Mouse (Mus musculus) erythroblast, embryonic 14.5 days (primary cell): ENCODE measurements around the gene Pxylp1. TPM values are rescaled to one million over a fixed set of nuclear protein-coding genes. Genes with fewer than 3 reads are reported as not detected.

Experiments used
- H3K27me3 ChIP-seq: 2 replicates; pipeline ENCODE4 v1.6.1; 2012; ENCODE audit warnings: inconsistent platforms; ENCODE audit not compliant: control insufficient read depth
- H3K36me3 ChIP-seq: 2 replicates; pipeline ENCODE4 v1.6.1; 2012; ENCODE audit warnings: mild to moderate bottlenecking, inconsistent platforms; ENCODE audit not compliant: control insufficient read depth
- H3K4me1 ChIP-seq: 2 replicates; pipeline ENCODE4 v1.6.1; 2012; ENCODE audit warnings: inconsistent platforms; ENCODE audit not compliant: control insufficient read depth
- H3K4me3 ChIP-seq: replicated peaks from 2 replicates; pipeline ENCODE3; 2012; ENCODE audit warnings: moderate library complexity, mild to moderate bottlenecking, inconsistent platforms
- H3K9me3 ChIP-seq: 2 replicates; pipeline ENCODE4 v1.6.1; 2012; ENCODE audit warnings: low read length, inconsistent platforms, mixed read lengths; ENCODE audit not compliant: control insufficient read depth
- GATA1 ChIP-seq: IDR thresholded peaks from 2 replicates; pipeline ENCODE4 v1.6.1; 2012; ENCODE audit warnings: low read length, inconsistent platforms, mixed read lengths
- TAL1 ChIP-seq: IDR thresholded peaks from 3 replicates; pipeline ENCODE4 v1.6.1; 2012; ENCODE audit warnings: low read length, inconsistent platforms, mixed read lengths
- polyA plus RNA-seq: library from polyadenylated mRNA; stranded (reverse); fragments of >175 nt; gene quantifications from 2 replicates; pipeline ENCODE4 v1.2.3, GENCODE M21; 2012

The Pxylp1 gene
- polyA plus RNA-seq, 1 experiment: 0.05 TPM

DNA sequence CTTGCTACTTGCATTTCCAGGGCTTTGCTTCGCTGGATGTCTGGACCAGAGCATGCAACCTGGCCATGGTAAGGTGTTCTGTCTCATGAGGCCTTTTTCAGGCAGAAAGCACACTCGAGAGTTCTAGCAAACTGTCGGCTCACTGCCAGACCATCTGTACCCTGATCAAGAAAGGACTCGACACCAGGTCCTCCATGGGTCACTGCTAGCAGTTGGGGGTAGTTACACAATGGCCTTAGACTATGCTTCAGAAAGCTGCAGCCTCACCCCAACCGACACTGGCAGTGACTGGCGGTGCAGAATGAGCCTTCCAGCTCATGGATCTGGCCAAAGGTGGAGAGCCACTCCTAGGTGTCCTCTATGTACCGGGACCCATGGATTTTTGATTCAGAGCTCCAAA lies 25.3 kb downstream of the Pxylp1 start:
- TF ChIP-seq TAL1: no peak
- TF ChIP-seq GATA1: no peak
- no peaks in the 10 kb centered on the region for H3K9me3 ChIP-seq
- H3K27me3 ChIP-seq: no peaks in the 10 kb centered on the region
- H3K4me3 ChIP-seq: no peak overlapping the region
- H3K36me3 ChIP-seq: no peaks in the 10 kb centered on the region
- H3K4me1 ChIP-seq: no peaks in the 10 kb centered on the region

- no peaks in the 10 kb centered on the region for H3K4me1 ChIP-seq
Observed at GRCm38 (mm10) chr9:96866196-96866595, 26.3 kb downstream of the Pxylp1 start.

GRCm38 (mm10) chr9:96865473-96866050 lies 26.9 kb downstream of the Pxylp1 start:
- H3K9me3 ChIP-seq: no peaks in the 10 kb centered on the region
- TF ChIP-seq GATA1 (no peak), TAL1 (no peak)
- no peak overlapping the region for H3K4me3 ChIP-seq
- no peaks in the 10 kb centered on the region for H3K4me1 ChIP-seq
- H3K27me3 ChIP-seq: no peaks in the 10 kb centered on the region
- H3K36me3 ChIP-seq: no peaks in the 10 kb centered on the region

More at GRCm38 (mm10) chr9:96866196-96866595, 26.3 kb downstream of the Pxylp1 start:
- Histone ChIP-seq H3K9me3 (no peaks in the 10 kb centered on the region), H3K36me3 (no peaks in the 10 kb centered on the region), H3K4me3 (no peak overlapping the region), H3K27me3 (no peaks in the 10 kb centered on the region)
- no peak for TF ChIP-seq TAL1
- no peak for TF ChIP-seq GATA1

DNA sequence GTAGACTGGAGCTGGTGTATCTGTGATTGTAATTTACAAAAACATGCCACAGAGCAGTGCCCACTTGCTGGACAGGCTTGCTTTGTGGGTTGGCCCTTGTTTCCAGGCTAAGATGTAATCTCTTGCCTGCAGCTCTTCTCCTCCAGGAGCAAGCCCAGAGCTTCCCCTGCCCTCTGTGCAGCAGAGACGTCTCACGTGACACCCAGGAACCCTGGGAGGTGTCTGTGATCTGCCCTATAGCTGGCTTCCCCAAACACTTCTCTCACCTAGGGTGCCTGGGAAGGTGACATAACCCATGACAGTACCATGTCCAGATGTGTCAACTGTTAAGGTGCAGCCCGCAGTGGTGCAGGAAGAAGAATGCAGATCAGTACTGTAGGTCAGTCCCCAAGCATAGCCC lies 28.9 kb downstream of the Pxylp1 start:
- Histone ChIP-seq H3K4me1 (no peaks in the 10 kb centered on the region), H3K36me3 (no peaks in the 10 kb centered on the region), H3K4me3 (no peak overlapping the region), H3K9me3 (no peaks in the 10 kb centered on the region), H3K27me3 (no peaks in the 10 kb centered on the region)
- no peak for TF ChIP-seq GATA1
- no peak for TF ChIP-seq TAL1

DNA sequence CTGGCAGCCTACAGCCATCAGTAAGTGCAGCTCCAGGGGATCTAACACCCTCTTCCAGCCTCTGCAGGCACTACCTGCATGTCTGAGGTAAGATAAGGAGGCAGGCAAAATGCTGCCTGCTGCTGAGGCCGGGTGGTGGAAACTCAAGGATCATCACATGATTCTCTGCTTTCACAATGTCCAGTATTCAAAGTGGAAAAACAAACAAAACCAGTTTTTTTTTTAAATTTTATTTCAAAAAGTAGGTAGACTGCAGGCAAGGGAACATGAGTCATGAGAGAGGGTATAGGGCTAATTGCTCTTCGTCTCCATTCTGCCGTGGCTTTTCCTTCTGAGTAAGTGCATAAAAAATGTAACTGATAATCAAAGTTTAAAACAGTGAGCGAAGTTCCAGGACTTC lies 29.6 kb downstream of the Pxylp1 start:
- Histone ChIP-seq H3K36me3 (no peaks in the 10 kb centered on the region), H3K9me3 (no peaks in the 10 kb centered on the region), H3K4me3 (no peak overlapping the region), H3K4me1 (no peaks in the 10 kb centered on the region), H3K27me3 (no peaks in the 10 kb centered on the region)
- TF ChIP-seq TAL1: no peak
- no peak for TF ChIP-seq GATA1

DNA sequence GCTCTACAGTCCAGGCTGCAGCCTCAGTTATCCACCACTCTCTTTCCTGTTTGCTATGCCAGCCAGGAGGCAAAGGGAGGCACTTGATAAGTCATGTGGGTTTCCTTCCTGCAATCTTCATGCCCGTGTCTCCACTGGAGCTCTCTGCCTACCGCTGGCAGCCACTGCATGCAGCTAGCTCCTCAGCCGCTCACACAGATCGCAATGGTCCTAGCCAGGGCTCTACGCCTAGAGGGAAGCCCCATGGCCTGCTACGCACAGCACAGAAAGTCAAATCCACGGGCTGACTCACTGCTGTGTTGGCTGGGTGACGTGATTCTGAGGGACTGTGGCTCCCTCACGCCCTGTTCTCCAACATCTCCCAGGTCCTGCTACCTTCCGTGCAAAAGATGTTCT lies 31.4 kb downstream of the Pxylp1 start:
- Histone ChIP-seq H3K36me3 (no peaks in the 10 kb centered on the region), H3K9me3 (no peaks in the 10 kb centered on the region), H3K27me3 (no peaks in the 10 kb centered on the region), H3K4me3 (no peak overlapping the region), H3K4me1 (no peaks in the 10 kb centered on the region)
- TF ChIP-seq GATA1: no peak
- no peak for TF ChIP-seq TAL1

DNA sequence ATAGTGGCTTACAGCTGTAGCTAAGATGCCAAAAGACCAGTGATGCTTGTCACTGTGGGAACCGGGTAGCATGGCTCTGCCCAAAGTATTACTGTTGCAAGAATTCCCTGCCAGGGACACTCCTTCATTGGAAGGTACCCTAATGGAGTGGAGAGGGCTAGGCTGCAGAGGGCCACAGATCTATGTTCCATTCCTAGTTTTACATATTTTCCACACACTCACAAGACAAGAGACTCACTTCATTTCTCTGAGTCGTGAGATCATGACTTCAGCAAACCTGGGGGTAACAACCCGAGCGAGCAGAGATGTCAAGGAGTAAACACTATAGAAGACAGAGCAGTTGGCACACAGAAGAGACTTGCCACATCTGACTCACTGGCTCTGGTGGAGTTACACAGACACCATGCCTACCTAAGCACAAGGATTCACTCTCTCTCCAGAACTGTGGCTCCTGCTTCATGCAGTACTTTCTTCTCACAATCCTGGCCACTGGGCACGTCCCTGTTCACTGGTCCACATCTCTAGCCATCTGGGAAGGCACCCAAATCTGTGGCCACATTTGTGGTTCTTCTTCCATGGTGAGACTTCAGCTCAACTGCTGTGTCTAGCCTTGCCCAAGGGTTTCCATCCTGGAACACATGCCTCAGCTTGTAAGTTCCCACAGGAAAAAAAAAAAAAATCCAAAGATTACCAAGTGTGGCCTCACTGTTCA lies 31.9 kb downstream of the Pxylp1 start:
- Histone ChIP-seq H3K36me3 (no peaks in the 10 kb centered on the region), H3K27me3 (no peaks in the 10 kb centered on the region), H3K4me3 (no peak overlapping the region), H3K9me3 (no peaks in the 10 kb centered on the region), H3K4me1 (no peaks in the 10 kb centered on the region)
- no peak for TF ChIP-seq TAL1

- TF ChIP-seq GATA1 (no peak), TAL1 (no peak)
- H3K36me3 ChIP-seq: no peaks in the 10 kb centered on the region
Observed at GRCm38 (mm10) chr9:96859027-96859426, 33.4 kb downstream of the Pxylp1 start.

GRCm38 (mm10) chr9:96857838-96858237 lies 34.6 kb downstream of the Pxylp1 start:
- Histone ChIP-seq H3K4me1 (no peaks in the 10 kb centered on the region), H3K27me3 (no peaks in the 10 kb centered on the region), H3K36me3 (no peaks in the 10 kb centered on the region), H3K9me3 (no peaks in the 10 kb centered on the region), H3K4me3 (no peak overlapping the region)
- no peak for TF ChIP-seq GATA1
- TF ChIP-seq TAL1: no peak

More at GRCm38 (mm10) chr9:96859027-96859426, 33.4 kb downstream of the Pxylp1 start:
- Histone ChIP-seq H3K27me3 (no peaks in the 10 kb centered on the region), H3K4me1 (no peaks in the 10 kb centered on the region), H3K9me3 (no peaks in the 10 kb centered on the region), H3K4me3 (no peak overlapping the region)
